ENCODE assay signal across 23 mouse cellular contexts in the genomic region with DNA sequence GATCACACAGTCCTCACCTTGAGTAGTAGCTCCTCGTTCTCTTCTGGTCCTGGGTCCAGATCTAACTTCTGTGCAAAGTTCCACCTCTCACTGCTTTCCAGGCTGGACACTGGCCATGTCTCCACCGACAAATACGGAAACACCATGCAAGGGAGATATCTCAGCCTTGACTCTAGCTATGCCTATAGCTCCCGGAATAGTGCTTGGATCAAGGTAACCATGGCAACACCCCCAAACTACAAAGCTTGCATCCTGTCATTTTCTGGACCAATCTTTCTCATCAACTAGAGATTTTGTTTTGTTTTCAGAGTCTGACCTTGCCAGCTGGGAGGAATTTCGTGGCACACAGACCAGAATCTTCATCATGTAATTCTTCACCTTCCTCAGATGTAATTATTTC.
A peak's percentile ranks its signal among the peaks of the same experiment; 100 is the strongest.
DNase-seq lines count a peak whose midpoint lies in the region; ATAC-seq and TF ChIP-seq lines count a peak whose summit lies in the region.
"Had no signal": no experiment of that assay in that cellular context is flagged by ENCODE, and none has a peak within 500 bp of the region (broad histone marks: within the 10 kb centered on the region; RNA-seq: fewer than 3 reads in every experiment).

No protein-coding gene starts in this region.

- WGBS in liver, postnatal 0 days (ENCODE audit: insufficient replicate concordance): 77% methylated on average over 5 of the region's 5 CpGs
- 79% methylated on average over 5 of the region's 5 CpGs for WGBS in liver, embryonic 11.5 days

- H3K4me1 ChIP-seq in liver, postnatal 0 days (ENCODE audit: insufficient read depth): peaks cover 12% of the 10 kb centered on the region
- peaks cover 5% of the 10 kb centered on the region; the same call in 1 of the 2 replicates for H3K4me1 ChIP-seq in liver, embryonic 11.5 days (replicated peaks; ENCODE audit: control insufficient read depth, insufficient read depth, low read length)
- H3K4me1 ChIP-seq: embryonic facial prominence, embryonic 13.5 days; embryonic facial prominence, embryonic 15.5 days; forebrain, embryonic 13.5 days; forebrain, embryonic 15.5 days had no signal

- no peaks in the 10 kb centered on the region; the same call in 1 of the 2 replicates for H3K27me3 ChIP-seq in liver, postnatal 0 days (ENCODE audit: insufficient read depth, low read length)
- H3K27me3 ChIP-seq in liver, embryonic 11.5 days (replicated peaks; ENCODE audit: control insufficient read depth, insufficient read depth, low read length): no peaks in the 10 kb centered on the region; the same call in 1 of the 2 replicates
- H3K27me3 ChIP-seq: embryonic facial prominence, embryonic 13.5 days; embryonic facial prominence, embryonic 15.5 days; forebrain, embryonic 15.5 days had no signal

- ATAC-seq in frontal cortex, adult (ENCODE audit: low TSS enrichment): peak; percentile 57; the same call in 1 of the 2 replicates
- ATAC-seq in liver, postnatal 0 days: no peak
- no peak for ATAC-seq in liver, embryonic 11.5 days (replicated peaks; ENCODE audit: low FRiP score)
- ATAC-seq: forebrain, embryonic 13.5 days; forebrain, embryonic 15.5 days had no signal

- no peak overlapping the region for H3K4me3 ChIP-seq in liver, postnatal 0 days (ENCODE audit: low read depth, low read length)
- H3K4me3 ChIP-seq in liver, embryonic 11.5 days (ENCODE audit: low read depth, low read length): no peak overlapping the region
- H3K4me3 ChIP-seq: embryonic facial prominence, embryonic 13.5 days; embryonic facial prominence, embryonic 15.5 days; erythroblast, embryonic 14.5 days; forebrain, embryonic 10.5 days; forebrain, embryonic 13.5 days; forebrain, embryonic 15.5 days had no signal

- no peak overlapping the region for H3K9ac ChIP-seq in liver, postnatal 0 days (replicated peaks)
- no peak overlapping the region for H3K9ac ChIP-seq in liver, embryonic 11.5 days (ENCODE audit: low read depth, low read length)
- H3K9ac ChIP-seq: embryonic facial prominence, embryonic 13.5 days; embryonic facial prominence, embryonic 15.5 days; forebrain, embryonic 13.5 days; forebrain, embryonic 15.5 days had no signal

- TF ChIP-seq CTCF in liver, postnatal 0 days (IDR thresholded peaks at IDR 0.05; ENCODE audit: low read depth): no peak

- H3K36me3 ChIP-seq in liver, postnatal 0 days (replicated peaks; ENCODE audit: insufficient read depth, low read length): no peaks in the 10 kb centered on the region
- H3K36me3 ChIP-seq in liver, embryonic 11.5 days (ENCODE audit: control insufficient read depth, insufficient read depth, low read length): no peaks in the 10 kb centered on the region
- H3K36me3 ChIP-seq: embryonic facial prominence, embryonic 13.5 days; embryonic facial prominence, embryonic 15.5 days; forebrain, embryonic 10.5 days; forebrain, embryonic 15.5 days had no signal

- H3K9me3 ChIP-seq in liver, postnatal 0 days (ENCODE audit: low read length): no peaks in the 10 kb centered on the region
- no peaks in the 10 kb centered on the region for H3K9me3 ChIP-seq in liver, embryonic 11.5 days (ENCODE audit: control insufficient read depth, low read length)
- H3K9me3 ChIP-seq: embryonic facial prominence, embryonic 13.5 days; embryonic facial prominence, embryonic 15.5 days; forebrain, embryonic 10.5 days; forebrain, embryonic 13.5 days; forebrain, embryonic 15.5 days had no signal

- peak overlapping the region; percentile 57 for H3K27ac ChIP-seq in liver, postnatal 0 days (ENCODE audit: low read depth)
- no peak overlapping the region for H3K27ac ChIP-seq in liver, embryonic 11.5 days (ENCODE audit: low read depth, low read length)
- H3K27ac ChIP-seq: embryonic facial prominence, embryonic 13.5 days; embryonic facial prominence, embryonic 15.5 days; forebrain, embryonic 10.5 days; forebrain, embryonic 13.5 days; forebrain, embryonic 15.5 days had no signal

- DNase-seq in frontal cortex, postnatal 14 days (ENCODE audit: low spot score in 2 of 2): no peak
- DNase-seq in liver, postnatal 0 days: no peak
- no peak for DNase-seq in liver, embryonic 11.5 days (ENCODE audit: low spot score)
- peak; percentile 12 for DNase-seq in right cerebral cortex, adult 18-20 months
- no peak for DNase-seq in right cerebral cortex, postnatal 36 days (ENCODE audit: low spot score in 2 of 2)
- peak; percentile 53 for DNase-seq in brain, adult 2 months (ENCODE audit: low read depth, low spot score)
- DNase-seq in cerebellum, postnatal 14 days: no peak
- DNase-seq: adrenal gland, adult 2 months; adrenal gland, postnatal 10 days; adrenal gland, postnatal 25 days; cerebellum, adult 11-12 months; cerebellum, adult 2 months; cerebellum, adult 9-10 months; cerebellum, postnatal 10 days; cerebellum, postnatal 36 days; embryo, embryonic 11 days had no signal

- H3K4me2 ChIP-seq in liver, postnatal 0 days (ENCODE audit: low read depth, low read length): peak overlapping the region; percentile 47
- H3K4me2 ChIP-seq in liver, embryonic 11.5 days: no peak overlapping the region
- H3K4me2 ChIP-seq: embryonic facial prominence, embryonic 13.5 days; embryonic facial prominence, embryonic 15.5 days; forebrain, embryonic 13.5 days; forebrain, embryonic 15.5 days had no signal

- TF ChIP-seq EP300 in liver, postnatal 0 days (IDR thresholded peaks at IDR 0.05; ENCODE audit: low read depth): no peak

Comparison
In these comparisons a context has a peak if more than half of its experiments do, and no peak if none do; other contexts are left out.
1. DNase-seq: peak in right cerebral cortex, adult 18-20 months (single experiment) and brain, adult 2 months (single experiment); none in frontal cortex, postnatal 14 days (0 of 2), liver, postnatal 0 days (single experiment), liver, embryonic 11.5 days (single experiment), right cerebral cortex, postnatal 36 days (0 of 2) and cerebellum, postnatal 14 days (0 of 2).